In genomic region chr8:46470091-46470791, GRCm38 (mm10) we compare ENCODE assay signal across 9 mouse cellular contexts. TPM values are rescaled to one million over a fixed set of nuclear protein-coding genes. Genes with fewer than 3 reads are reported as not detected.
DNase-seq lines count a peak whose midpoint lies in the region; ATAC-seq and TF ChIP-seq lines count a peak whose summit lies in the region.
"Had no signal": no experiment of that assay in that cellular context is flagged by ENCODE, and none has a peak within 500 bp of the region (broad histone marks: within the 10 kb centered on the region; RNA-seq: fewer than 3 reads in every experiment).

No protein-coding gene starts in this region.

- H3K27me3 ChIP-seq in forebrain, postnatal 0 days (ENCODE audit: insufficient read depth, low read length) = no peaks in the 10 kb centered on the region
- H3K27me3 ChIP-seq in limb, embryonic 15.5 days = no peaks in the 10 kb centered on the region
- H3K27me3 ChIP-seq in neural tube, embryonic 11.5 days (ENCODE audit: control insufficient read depth, insufficient read depth, low read length) = no peaks in the 10 kb centered on the region

- ATAC-seq in forebrain, postnatal 0 days = peak; percentile 23
- ATAC-seq in limb, embryonic 15.5 days (ENCODE audit: insufficient number of reproducible peaks, low FRiP score, low TSS enrichment, low read depth) = 0 out of 2 replicates have a peak, but pooled peaks have one; percentile 3
- ATAC-seq in neural tube, embryonic 11.5 days (ENCODE audit: insufficient read depth, low FRiP score, low TSS enrichment) = peak; percentile 21; the same call in 1 of the 2 replicates

- 39% methylated on average over 15 of the region's 15 CpGs for WGBS in forebrain, postnatal 0 days
- WGBS in limb, embryonic 15.5 days = 40% methylated on average over 15 of the region's 15 CpGs
- WGBS in neural tube, embryonic 11.5 days = 42% methylated on average over 15 of the region's 15 CpGs

- H3K27ac ChIP-seq in forebrain, postnatal 0 days (ENCODE audit: low read depth, low read length) = peak overlapping the region; percentile 90
- no peak overlapping the region for H3K27ac ChIP-seq in limb, embryonic 15.5 days
- no peak overlapping the region for H3K27ac ChIP-seq in neural tube, embryonic 11.5 days (ENCODE audit: low read depth, low read length)
- H3K27ac ChIP-seq: macrophage had no signal

- H3K4me3 ChIP-seq in forebrain, postnatal 0 days (ENCODE audit: low read depth, low read length) = peak overlapping the region; percentile 81
- peak overlapping the region; percentile 62 for H3K4me3 ChIP-seq in limb, embryonic 15.5 days
- peak overlapping the region; percentile 80 for H3K4me3 ChIP-seq in neural tube, embryonic 11.5 days (ENCODE audit: low read depth, low read length)

- H3K4me2 ChIP-seq in forebrain, postnatal 0 days (ENCODE audit: low read depth) = peak overlapping the region; percentile 80
- peak overlapping the region; percentile 94 for H3K4me2 ChIP-seq in limb, embryonic 15.5 days
- peak overlapping the region; percentile 95 for H3K4me2 ChIP-seq in neural tube, embryonic 11.5 days (ENCODE audit: low read depth)

- peak; percentile 25 for DNase-seq in layer of hippocampus, adult 11-12 months (ENCODE audit: low spot score)
- no peak for DNase-seq in layer of hippocampus, postnatal 14 days (ENCODE audit: low spot score in 2 of 2)
- peak; percentile 85 for DNase-seq in adrenal gland, postnatal 14 days
- no peak for DNase-seq in forebrain, postnatal 0 days
- no peak for DNase-seq in neural tube, embryonic 11.5 days (ENCODE audit: low spot score)
- no peak for DNase-seq in layer of hippocampus, postnatal 10 days (ENCODE audit: low spot score in 2 of 2)
- DNase-seq in frontal cortex, postnatal 36 days (ENCODE audit: low spot score in 2 of 2) = no peak

- H3K4me1 ChIP-seq in forebrain, postnatal 0 days (ENCODE audit: insufficient read depth) = peaks cover 3% of the 10 kb centered on the region; the same call in 1 of the 2 replicates
- peaks cover 5% of the 10 kb centered on the region; the same call in 1 of the 2 replicates for H3K4me1 ChIP-seq in limb, embryonic 15.5 days
- H3K4me1 ChIP-seq in neural tube, embryonic 11.5 days (ENCODE audit: control insufficient read depth, insufficient read depth, low read length) = peaks cover 5% of the 10 kb centered on the region; the same call in 1 of the 2 replicates

- no peaks in the 10 kb centered on the region for H3K36me3 ChIP-seq in forebrain, postnatal 0 days (ENCODE audit: insufficient read depth)
- H3K36me3 ChIP-seq in limb, embryonic 15.5 days = no peaks in the 10 kb centered on the region
- no peaks in the 10 kb centered on the region for H3K36me3 ChIP-seq in neural tube, embryonic 11.5 days (ENCODE audit: control insufficient read depth, insufficient read depth, low read length)

- H3K9me3 ChIP-seq in forebrain, postnatal 0 days (ENCODE audit: low read length) = no peaks in the 10 kb centered on the region
- no peaks in the 10 kb centered on the region for H3K9me3 ChIP-seq in limb, embryonic 15.5 days
- H3K9me3 ChIP-seq in neural tube, embryonic 11.5 days (ENCODE audit: control insufficient read depth, low read length) = no peaks in the 10 kb centered on the region

- no peak overlapping the region; the same call in 1 of the 2 replicates for H3K9ac ChIP-seq in forebrain, postnatal 0 days
- H3K9ac ChIP-seq in limb, embryonic 15.5 days = no peak overlapping the region
- no peak overlapping the region for H3K9ac ChIP-seq in neural tube, embryonic 11.5 days (ENCODE audit: low read length)

- TF ChIP-seq CTCF in forebrain, postnatal 0 days (IDR thresholded peaks at IDR 0.05; ENCODE audit: low read depth) = no peak

RNA-seq across cellular contexts. Expression of gene Acsl1, which starts 0.6 kb away (rescaled TPM):
- 10 to 100 TPM; 47.8 to 50.2 TPM for total RNA-seq in layer of hippocampus, postnatal 14 days (2021)
- 631 and 851 TPM in 2 replicates for total RNA-seq in adrenal gland, postnatal 14 days (2021)
- 35.5 and 44.2 TPM in 2 replicates for total RNA-seq in forebrain, postnatal 0 days (2014; rRNA removed)
- 20.4 and 26.2 TPM in 2 replicates for polyA plus RNA-seq in forebrain, postnatal 0 days (2015; fragmentation: Nextera tagmentation; extraction: Ambion mirVana)
- polyA plus RNA-seq in limb, embryonic 15.5 days (2015; fragmentation: Nextera tagmentation; extraction: Ambion mirVana) = 50.3 and 53.4 TPM in 2 replicates
- 12.6 and 13.5 TPM in 2 replicates for polyA plus RNA-seq in neural tube, embryonic 11.5 days (2014; fragmentation: Nextera tagmentation; extraction: Ambion mirVana)
- 10 to 100 TPM; 41.5 to 42.6 TPM for total RNA-seq in layer of hippocampus, postnatal 10 days (2021)

Comparison
In these comparisons a context has a peak if more than half of its experiments do, and no peak if none do; other contexts are left out.
1. DNase-seq: peak in layer of hippocampus, adult 11-12 months (single experiment) and adrenal gland, postnatal 14 days (single experiment); none in layer of hippocampus, postnatal 14 days (0 of 2), forebrain, postnatal 0 days (single experiment), neural tube, embryonic 11.5 days (single experiment), layer of hippocampus, postnatal 10 days (0 of 2) and frontal cortex, postnatal 36 days (0 of 2).
2. RNA of gene Acsl1, which starts 0.6 kb away (total RNA-seq): 631 to 851 TPM in adrenal gland, postnatal 14 days; 47.8 to 50.2 TPM in layer of hippocampus, postnatal 14 days, 35.5 to 44.2 TPM in forebrain, postnatal 0 days and 41.5 to 42.6 TPM in layer of hippocampus, postnatal 10 days; every median in the first group is over 10 times any median in the second.
3. Peak in every context shown above with its lines, with median percentiles within 50 percentile points of each other: ATAC-seq, H3K4me2 ChIP-seq and H3K4me3 ChIP-seq.